Mouse (Mus musculus): ENCODE measurements around the gene Il2rb. TPM values are rescaled to one million over a fixed set of nuclear protein-coding genes. Genes with fewer than 3 reads are reported as not detected.
A peak's percentile ranks its signal among the peaks of the same experiment; 100 is the strongest.

Il2rb gene
- polyA plus RNA-seq, 1 experiment from 2014 or later = not detected

- peak within 1 kb of the TSS; percentile 81 for H3K27ac ChIP-seq
- H3K36me3 ChIP-seq = no peaks in the 10 kb centered on the region
- peaks cover 44% of the 10 kb centered on the region for H3K4me1 ChIP-seq (replicated peaks)
- 70% methylated on average over 17 of the region's 17 CpGs for WGBS
- H3K27me3 ChIP-seq (ENCODE audit: insufficient read depth, poor library complexity, severe bottlenecking) = peaks cover 19% of the 10 kb centered on the region
- no peak for DNase-seq (ENCODE audit: low spot score)
- no peaks in the 10 kb centered on the region for H3K9me3 ChIP-seq
- peak within 1 kb of the TSS; percentile 49 for H3K4me3 ChIP-seq
These were observed 35.8 kb upstream of the Il2rb start, which contains the start of gene C1qtnf6 for GRCm38 (mm10) chr15:78530671-78531450. Gene C1qtnf6 (minus strand): TSS chr15:78531416.

GRCm38 (mm10) chr15:78530141-78530540 lies 35.1 kb upstream of the Il2rb start:
- peak overlapping the region; percentile 48; the same call in 1 of the 2 replicates for H3K4me3 ChIP-seq
- WGBS = 70% methylated on average over 3 of the region's 3 CpGs
- H3K4me1 ChIP-seq (replicated peaks) = peaks cover 38% of the 10 kb centered on the region
- H3K9me3 ChIP-seq = no peaks in the 10 kb centered on the region
- peaks cover 19% of the 10 kb centered on the region for H3K27me3 ChIP-seq (ENCODE audit: insufficient read depth, poor library complexity, severe bottlenecking)
- no peaks in the 10 kb centered on the region for H3K36me3 ChIP-seq
- no peak for DNase-seq (ENCODE audit: low spot score)
- peak overlapping the region; percentile 84; the same call in 1 of the 2 replicates for H3K27ac ChIP-seq

- no peaks in the 10 kb centered on the region for H3K9me3 ChIP-seq
- peak; percentile 73 for DNase-seq (ENCODE audit: low spot score)
- WGBS = 1% methylated on average over 15 of the region's 15 CpGs
- H3K27me3 ChIP-seq (ENCODE audit: insufficient read depth, poor library complexity, severe bottlenecking) = peaks cover 19% of the 10 kb centered on the region
- peak overlapping the region; percentile 84 for H3K27ac ChIP-seq
- peak overlapping the region; percentile 48 for H3K4me3 ChIP-seq
- H3K36me3 ChIP-seq = no peaks in the 10 kb centered on the region
- H3K4me1 ChIP-seq (replicated peaks) = peaks cover 45% of the 10 kb centered on the region
These were observed 34.4 kb upstream of the Il2rb start for GRCm38 (mm10) chr15:78529428-78529990.

- no peak for DNase-seq (ENCODE audit: low spot score)
- 54% methylated on average over 11 of the region's 11 CpGs for WGBS
- H3K4me3 ChIP-seq = peak overlapping the region; percentile 48
- H3K27ac ChIP-seq = peak overlapping the region; percentile 84
- no peaks in the 10 kb centered on the region for H3K36me3 ChIP-seq
- H3K4me1 ChIP-seq (replicated peaks) = peaks cover 51% of the 10 kb centered on the region
- H3K27me3 ChIP-seq (ENCODE audit: insufficient read depth, poor library complexity, severe bottlenecking) = peaks cover 19% of the 10 kb centered on the region
- H3K9me3 ChIP-seq = no peaks in the 10 kb centered on the region
These were observed 33.8 kb upstream of the Il2rb start for GRCm38 (mm10) chr15:78528726-78529411.

- no peaks in the 10 kb centered on the region for H3K9me3 ChIP-seq
- no peak overlapping the region for H3K4me3 ChIP-seq
- no peak overlapping the region for H3K27ac ChIP-seq
- H3K36me3 ChIP-seq = no peaks in the 10 kb centered on the region
- DNase-seq (ENCODE audit: low spot score) = no peak
- peaks cover 19% of the 10 kb centered on the region for H3K27me3 ChIP-seq (ENCODE audit: insufficient read depth, poor library complexity, severe bottlenecking)
- H3K4me1 ChIP-seq (replicated peaks) = peaks cover 59% of the 10 kb centered on the region
- WGBS = 90% methylated on average over 7 of the region's 7 CpGs
These were observed 32.9 kb upstream of the Il2rb start for GRCm38 (mm10) chr15:78527973-78528372.

GRCm38 (mm10) chr15:78524163-78524562 lies 29.1 kb upstream of the Il2rb start:
- DNase-seq (ENCODE audit: low spot score) = no peak
- 85% methylated on average over 5 of the region's 5 CpGs for WGBS
- Histone ChIP-seq H3K4me3 (no peak overlapping the region), H3K27me3 (ENCODE audit: insufficient read depth, poor library complexity, severe bottlenecking) (no peaks in the 10 kb centered on the region), H3K4me1 (replicated peaks) (peaks cover 50% of the 10 kb centered on the region), H3K9me3 (no peaks in the 10 kb centered on the region), H3K27ac (peak overlapping the region; percentile 41), H3K36me3 (no peaks in the 10 kb centered on the region)

GRCm38 (mm10) chr15:78521892-78522291 lies 26.8 kb upstream of the Il2rb start:
- DNase-seq (ENCODE audit: low spot score) = no peak
- no peaks in the 10 kb centered on the region for H3K27me3 ChIP-seq (ENCODE audit: insufficient read depth, poor library complexity, severe bottlenecking)
- peaks cover 44% of the 10 kb centered on the region for H3K4me1 ChIP-seq (replicated peaks)
- no peak overlapping the region for H3K4me3 ChIP-seq
- no peaks in the 10 kb centered on the region for H3K9me3 ChIP-seq
- H3K36me3 ChIP-seq = no peaks in the 10 kb centered on the region
- WGBS = 84% methylated on average over 6 of the region's 6 CpGs
- 0 out of 2 replicates have a peak overlapping the region, but pooled peaks have one; percentile 29 for H3K27ac ChIP-seq

- Histone ChIP-seq H3K4me3 (no peak overlapping the region), H3K27me3 (ENCODE audit: insufficient read depth, poor library complexity, severe bottlenecking) (no peaks in the 10 kb centered on the region), H3K4me1 (replicated peaks) (peaks cover 45% of the 10 kb centered on the region), H3K9me3 (no peaks in the 10 kb centered on the region), H3K27ac (0 out of 2 replicates have a peak overlapping the region, but pooled peaks have one; percentile 40), H3K36me3 (no peaks in the 10 kb centered on the region)
- DNase-seq (ENCODE audit: low spot score) = no peak
- WGBS = 67% methylated on average over 8 of the region's 8 CpGs
These were observed 26.3 kb upstream of the Il2rb start for GRCm38 (mm10) chr15:78521331-78521730.

- Histone ChIP-seq H3K36me3 (no peaks in the 10 kb centered on the region), H3K27ac (0 out of 2 replicates have a peak overlapping the region, but pooled peaks have one; percentile 23), H3K9me3 (no peaks in the 10 kb centered on the region), H3K4me1 (replicated peaks) (peaks cover 55% of the 10 kb centered on the region), H3K4me3 (no peak overlapping the region), H3K27me3 (ENCODE audit: insufficient read depth, poor library complexity, severe bottlenecking) (no peaks in the 10 kb centered on the region)
- 76% methylated on average over 13 of the region's 13 CpGs for WGBS
- no peak for DNase-seq (ENCODE audit: low spot score)
These were observed 25.1 kb upstream of the Il2rb start for GRCm38 (mm10) chr15:78520112-78520715.

GRCm38 (mm10) chr15:78518221-78518620 lies 23.1 kb upstream of the Il2rb start:
- Histone ChIP-seq H3K4me1 (replicated peaks) (peaks cover 47% of the 10 kb centered on the region), H3K27ac (no peak overlapping the region), H3K9me3 (no peaks in the 10 kb centered on the region), H3K4me3 (no peak overlapping the region), H3K27me3 (ENCODE audit: insufficient read depth, poor library complexity, severe bottlenecking) (no peaks in the 10 kb centered on the region), H3K36me3 (no peaks in the 10 kb centered on the region)
- 67% methylated on average over 7 of the region's 7 CpGs for WGBS
- DNase-seq (ENCODE audit: low spot score) = no peak

GRCm38 (mm10) chr15:78515759-78516158 lies 20.7 kb upstream of the Il2rb start:
- WGBS = 88% methylated on average over 6 of the region's 6 CpGs

GRCm38 (mm10) chr15:78514393-78515146 lies 19.5 kb upstream of the Il2rb start:
- Histone ChIP-seq H3K27me3 (ENCODE audit: insufficient read depth, poor library complexity, severe bottlenecking) (no peaks in the 10 kb centered on the region), H3K4me3 (no peak overlapping the region), H3K9me3 (no peaks in the 10 kb centered on the region), H3K4me1 (replicated peaks) (peaks cover 38% of the 10 kb centered on the region), H3K36me3 (no peaks in the 10 kb centered on the region), H3K27ac (peak overlapping the region; percentile 60)
- 32% methylated on average over 7 of the region's 7 CpGs for WGBS
- peak; percentile 79 for DNase-seq (ENCODE audit: low spot score)

More at GRCm38 (mm10) chr15:78515759-78516158, 20.7 kb upstream of the Il2rb start:
- H3K4me3 ChIP-seq = no peak overlapping the region
- peaks cover 37% of the 10 kb centered on the region for H3K4me1 ChIP-seq (replicated peaks)
- DNase-seq (ENCODE audit: low spot score) = no peak
- no peaks in the 10 kb centered on the region for H3K9me3 ChIP-seq
- H3K27ac ChIP-seq = 0 out of 2 replicates have a peak overlapping the region, but pooled peaks have one; percentile 8
- H3K27me3 ChIP-seq (ENCODE audit: insufficient read depth, poor library complexity, severe bottlenecking) = no peaks in the 10 kb centered on the region
- H3K36me3 ChIP-seq = no peaks in the 10 kb centered on the region

Measured in hindbrain, embryonic 10.5 days (tissue).